Mouse (Mus musculus) kidney, adult 2 months (tissue): ENCODE data around the gene Hnrnpa2b1.

ENCODE experiments used
- CTCF ChIP-seq: fragments of 200-500 bp; conservative IDR thresholded peaks from 2 replicates; pipeline ENCODE4 v1.5.1; 2011; ENCODE audit warnings: low read depth, mild to moderate bottlenecking, control low read depth, low read length, moderate library complexity, mixed read lengths; ENCODE audit not compliant: insufficient read depth, insufficient read length
- POLR2A ChIP-seq: fragments of 200-500 bp; IDR thresholded peaks from one replicate; pipeline ENCODE4 v1.6.1; 2011; ENCODE audit warnings: low read depth, low read length, control low read depth

DNA sequence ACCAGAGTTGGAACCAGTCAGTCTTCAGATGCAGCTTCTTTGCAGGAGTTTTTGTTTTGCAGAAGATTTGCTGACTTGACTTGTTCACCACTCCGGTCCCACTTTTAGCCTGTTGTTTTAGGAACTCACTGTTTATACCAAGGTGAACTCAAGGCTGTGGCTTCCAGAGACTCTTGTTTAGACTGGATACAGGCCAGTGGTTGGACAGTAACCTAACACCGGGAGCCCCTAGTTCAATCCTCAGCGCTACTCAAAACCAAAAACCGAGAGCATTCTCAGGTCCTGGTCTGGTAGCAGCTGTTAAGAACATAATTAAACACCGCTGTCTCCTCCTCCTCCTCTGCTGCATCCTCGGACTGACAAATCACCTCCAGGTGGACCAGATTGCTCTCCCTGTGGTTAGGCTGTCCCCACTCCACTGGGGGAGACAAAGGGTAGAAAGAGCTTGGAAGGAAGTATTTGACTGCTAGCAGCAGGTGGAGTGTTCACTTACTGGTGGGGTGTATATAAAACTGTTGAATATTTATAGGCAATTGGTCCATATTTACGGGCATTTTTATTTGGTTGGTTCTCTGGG, 16.7 kb downstream of the Hnrnpa2b1 start:
- no peak for TF ChIP-seq POLR2A
- TF ChIP-seq CTCF = no peak
